16 mouse cellular contexts compared by ENCODE assay signal in genomic region chr11:121058956-121059355, GRCm38 (mm10). TPM values are rescaled to one million over a fixed set of nuclear protein-coding genes. Genes with fewer than 3 reads are reported as not detected.
"Had no signal": no experiment of that assay in that cellular context is flagged by ENCODE, and none has a peak within 500 bp of the region (broad histone marks: within the 10 kb centered on the region; RNA-seq: fewer than 3 reads in every experiment).

No protein-coding gene starts in this region.

- H3K36me3 ChIP-seq: hindbrain, embryonic 15.5 days; limb, embryonic 10.5 days; liver, embryonic 13.5 days; lung, embryonic 15.5 days; midbrain, embryonic 15.5 days had no signal

- H3K9me3 ChIP-seq: hindbrain, embryonic 15.5 days; limb, embryonic 10.5 days; liver, embryonic 13.5 days; lung, embryonic 15.5 days; megakaryocyte, embryonic 14.5 days; midbrain, embryonic 15.5 days had no signal

- H3K9ac ChIP-seq: hindbrain, embryonic 15.5 days; liver, embryonic 13.5 days; liver, postnatal 0 days; lung, embryonic 15.5 days; midbrain, embryonic 15.5 days had no signal

- DNase-seq: liver, embryonic 13.5 days; liver, postnatal 0 days; lung, postnatal 14 days; right cerebral cortex, postnatal 14 days; thymus, postnatal 4 days had no signal

- H3K27ac ChIP-seq: hindbrain, embryonic 15.5 days; limb, embryonic 10.5 days; lung, embryonic 15.5 days; macrophage; midbrain, embryonic 15.5 days had no signal

- ATAC-seq: liver, postnatal 0 days; midbrain, embryonic 15.5 days had no signal

- H3K4me1 ChIP-seq: hindbrain, embryonic 15.5 days; midbrain, embryonic 15.5 days had no signal

- H3K4me3 ChIP-seq: hindbrain, embryonic 15.5 days; limb, embryonic 10.5 days; liver, embryonic 13.5 days; lung, embryonic 15.5 days; megakaryocyte, embryonic 14.5 days; midbrain, embryonic 15.5 days had no signal

- H3K4me2 ChIP-seq: hindbrain, embryonic 15.5 days; liver, embryonic 13.5 days; lung, embryonic 15.5 days; midbrain, embryonic 11.5 days; midbrain, embryonic 15.5 days had no signal

- H3K27me3 ChIP-seq: hindbrain, embryonic 15.5 days; liver, embryonic 13.5 days; lung, embryonic 15.5 days; midbrain, embryonic 15.5 days had no signal

RNA-seq across cellular contexts. Expression of gene Sectm1b, which starts 4.4 kb away (rescaled TPM):
- polyA plus RNA-seq: hindbrain, embryonic 15.5 days; limb, embryonic 10.5 days; limb, embryonic 14.5 days; lung, embryonic 15.5 days; macrophage; midbrain, embryonic 11.5 days; midbrain, embryonic 15.5 days; neural tube, embryonic 14.5 days had no signal

RNA-seq across cellular contexts. Expression of gene Cd7, which starts 19.7 kb away (rescaled TPM):
- polyA plus RNA-seq: hindbrain, embryonic 15.5 days; limb, embryonic 10.5 days; midbrain, embryonic 11.5 days; midbrain, embryonic 15.5 days; neural tube, embryonic 14.5 days had no signal

RNA-seq across cellular contexts. Expression of gene Sectm1a, which starts 22.1 kb away (rescaled TPM):
- polyA plus RNA-seq: limb, embryonic 10.5 days; macrophage; midbrain, embryonic 11.5 days; midbrain, embryonic 15.5 days; neural tube, embryonic 14.5 days had no signal

RNA-seq across cellular contexts. Expression of gene Tex19.2, which starts 59.5 kb away (rescaled TPM):
- polyA plus RNA-seq: hindbrain, embryonic 15.5 days; large intestine, adult 2 months; limb, embryonic 10.5 days; liver, postnatal 0 days; lung, embryonic 15.5 days; macrophage; midbrain, embryonic 11.5 days; midbrain, embryonic 15.5 days; neural tube, embryonic 14.5 days; stomach, embryonic 16.5 days had no signal
